Mouse (Mus musculus) lung, adult 2 months (tissue): Measurements from ENCODE around the gene Birc6.

Experiments
- CTCF ChIP-seq: fragments of 200-500 bp; IDR thresholded peaks from 2 replicates; pipeline ENCODE4 v1.5.1; 2011; ENCODE audit warnings: mild to moderate bottlenecking, low read length, control low read depth; ENCODE audit not compliant: insufficient read depth
- POLR2A ChIP-seq: fragments of 200-500 bp; IDR thresholded peaks from 2 replicates; pipeline ENCODE4 v1.6.1; 2011; ENCODE audit warnings: low read depth, mild to moderate bottlenecking, control low read depth, low read length, borderline replicate concordance; ENCODE audit errors: extremely low read depth

DNA sequence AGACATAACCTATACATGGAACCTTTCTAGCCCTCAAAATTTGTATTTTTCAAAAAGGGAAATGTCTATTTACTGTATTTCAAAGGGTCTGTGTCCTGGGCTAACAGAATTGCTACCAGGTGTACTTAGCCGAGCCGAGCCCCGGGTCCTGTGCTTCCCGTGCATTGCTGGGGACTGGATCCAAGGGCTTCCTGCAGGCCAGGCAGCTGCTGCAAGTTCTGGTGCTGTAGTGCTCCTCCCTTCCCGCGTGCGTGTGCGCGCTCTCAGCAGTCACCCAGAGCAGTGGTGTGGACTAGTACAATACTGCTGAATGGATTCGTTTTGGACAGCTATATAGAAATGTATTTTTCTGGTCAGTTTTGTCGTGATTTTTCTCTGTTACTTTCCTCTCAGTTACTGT is 31.8 kb downstream of the Birc6 start:
- TF ChIP-seq CTCF (no peak), POLR2A (no peak)
